Mouse (Mus musculus) limb, embryonic 14.5 days (tissue): ENCODE results near the gene Reep1. TPM values are rescaled to one million over a fixed set of nuclear protein-coding genes. Genes with fewer than 3 reads are reported as not detected.
A peak's percentile ranks its signal among the peaks of the same experiment; 100 is the strongest.

Experiments
- ATAC-seq: fragments of 200-750 bp; cut with Nextera tagmentation; 2 replicates; pipeline ENCODE4 v1.8.0; 2017; ENCODE audit warnings: low read depth, moderate number of reproducible peaks, moderate TSS enrichment; ENCODE audit not compliant: low FRiP score
- DNase-seq: peaks from one replicate; pipeline ENCODE4 v3.0.0-alpha.2; 2015; ENCODE audit warnings: low spot score
- H3K27ac ChIP-seq: fragments of 300-500 bp; sonication (generic); replicated peaks from 2 replicates; pipeline ENCODE4 v1.5.1; 2014; ENCODE audit warnings: low read depth, mild to moderate bottlenecking, low read length, moderate library complexity, mixed read lengths
- H3K27me3 ChIP-seq: fragments of 300-500 bp; sonication (generic); 2 replicates; pipeline ENCODE4 v1.6.1; 2014; ENCODE audit warnings: low read length, mixed read lengths; ENCODE audit not compliant: control insufficient read depth, insufficient read depth
- H3K36me3 ChIP-seq: fragments of 300-500 bp; sonication (generic); 2 replicates; pipeline ENCODE4 v1.6.1; 2014; ENCODE audit warnings: mild to moderate bottlenecking, low read length, moderate library complexity, mixed read lengths; ENCODE audit not compliant: control insufficient read depth, insufficient read depth
- H3K4me1 ChIP-seq: fragments of 300-500 bp; sonication (generic); 2 replicates; pipeline ENCODE4 v1.6.1; 2014; ENCODE audit warnings: antibody characterized with exemption, low read length, mixed read lengths; ENCODE audit not compliant: control insufficient read depth, insufficient read depth
- H3K4me2 ChIP-seq: fragments of 300-500 bp; sonication (generic); replicated peaks from 2 replicates; pipeline ENCODE4 v1.6.1; 2014; ENCODE audit warnings: low read depth, mild to moderate bottlenecking, low read length, moderate library complexity; ENCODE audit not compliant: severe bottlenecking
- H3K4me3 ChIP-seq: fragments of 300-500 bp; sonication (generic); replicated peaks from 2 replicates; pipeline ENCODE4 v1.5.1; 2014; ENCODE audit warnings: low read length
- H3K9ac ChIP-seq: fragments of 300-500 bp; sonication (generic); 2 replicates; pipeline ENCODE4 v1.6.1; 2014; ENCODE audit warnings: mild to moderate bottlenecking, low read depth, low read length, moderate library complexity; ENCODE audit not compliant: severe bottlenecking
- H3K9me3 ChIP-seq: fragments of 300-500 bp; sonication (generic); 2 replicates; pipeline ENCODE4 v1.6.1; 2016; ENCODE audit warnings: low read length; ENCODE audit not compliant: control insufficient read depth
- POLR2A ChIP-seq: fragments of 200-500 bp; IDR thresholded peaks from 2 replicates; pipeline ENCODE4 v1.8.0; 2012; ENCODE audit warnings: inconsistent platforms, mild to moderate bottlenecking, moderate library complexity, borderline replicate concordance; ENCODE audit not compliant: insufficient read depth, insufficient read length; ENCODE audit errors: extremely low read depth
- WGBS: fragments of 180-500 bp; shearing (Covaris S2); extraction: QIAGEN DNeasy Blood & Tissue Kit; methylation state at CpG from one replicate; pipeline ENCODE4 v1.1.7; 2014; 5-methylcytosine and 5-hydroxymethylcytosine counted together
- polyA plus RNA-seq, 2 experiments: library from polyadenylated mRNA; depleted of rRNA in 1 of 2; stranded (reverse) in 1 of 2; unstranded in 1 of 2; fragments of >200 nt; fragmentation: Nextera tagmentation in 1 of 2; extraction: Ambion mirVana in 1 of 2; gene quantifications; 2 replicates each; pipeline versions ENCODE4 v1.2.1 to v1.2.3; 2012 to 2014

The Reep1 gene
- polyA plus RNA-seq, 2 experiments: 14.9 to 15.2 TPM

- no peaks in the 10 kb centered on the region for H3K27me3 ChIP-seq
- no peak overlapping the region for H3K9ac ChIP-seq
- 84% methylated on average over 2 of the region's 2 CpGs for WGBS
- no peaks in the 10 kb centered on the region for H3K36me3 ChIP-seq
- DNase-seq (no peak), ATAC-seq (no peak)
- no peaks in the 10 kb centered on the region for H3K4me1 ChIP-seq
- H3K9me3 ChIP-seq: no peaks in the 10 kb centered on the region
- no peak overlapping the region for H3K27ac ChIP-seq
- no peak for TF ChIP-seq POLR2A
- no peak overlapping the region for H3K4me3 ChIP-seq
- no peak overlapping the region for H3K4me2 ChIP-seq
Measured at GRCm38 (mm10) chr6:71695150-71695549, 12.2 kb upstream of the Reep1 start.

- Histone ChIP-seq H3K4me3 (no peak overlapping the region), H3K27me3 (no peaks in the 10 kb centered on the region), H3K9me3 (no peaks in the 10 kb centered on the region), H3K36me3 (no peaks in the 10 kb centered on the region), H3K4me1 (no peaks in the 10 kb centered on the region), H3K9ac (no peak overlapping the region), H3K27ac (no peak overlapping the region), H3K4me2 (no peak overlapping the region)
- 32% methylated on average over 3 of the region's 3 CpGs for WGBS
- TF ChIP-seq POLR2A: no peak
- no peak for DNase-seq
- no peak for ATAC-seq
Measured at GRCm38 (mm10) chr6:71695599-71695998, 11.8 kb upstream of the Reep1 start.

- Histone ChIP-seq H3K27me3 (peaks cover 25% of the 10 kb centered on the region), H3K4me1 (peaks cover 5% of the 10 kb centered on the region; the same call in 1 of the 2 replicates), H3K4me3 (no peak overlapping the region), H3K4me2 (no peak overlapping the region), H3K9me3 (no peaks in the 10 kb centered on the region), H3K36me3 (no peaks in the 10 kb centered on the region), H3K27ac (no peak overlapping the region), H3K9ac (no peak overlapping the region)
- 80% methylated on average over 12 of the region's 12 CpGs for WGBS
- no peak for ATAC-seq
- DNase-seq: no peak
- no peak for TF ChIP-seq POLR2A
Measured at GRCm38 (mm10) chr6:71706871-71707270, 490 bp upstream of the Reep1 start.

GRCm38 (mm10) chr6:71708528-71708927 lies 1.2 kb downstream of the Reep1 start:
- H3K27ac ChIP-seq: no peak overlapping the region
- H3K27me3 ChIP-seq: peaks cover 25% of the 10 kb centered on the region
- H3K4me1 ChIP-seq: peaks cover 5% of the 10 kb centered on the region; the same call in 1 of the 2 replicates
- peak overlapping the region; percentile 59 for H3K4me3 ChIP-seq
- no peaks in the 10 kb centered on the region for H3K9me3 ChIP-seq
- no peaks in the 10 kb centered on the region for H3K36me3 ChIP-seq
- TF ChIP-seq POLR2A: no peak
- WGBS: 3% methylated on average over 3 of the region's 3 CpGs
- H3K4me2 ChIP-seq: peak overlapping the region; percentile 94
- ATAC-seq (no peak), DNase-seq (no peak)
- H3K9ac ChIP-seq: peak overlapping the region; percentile 60

GRCm38 (mm10) chr6:71710323-71710722 lies 3.0 kb downstream of the Reep1 start:
- ATAC-seq (no peak), DNase-seq (no peak)
- Histone ChIP-seq H3K9ac (no peak overlapping the region), H3K36me3 (no peaks in the 10 kb centered on the region), H3K4me3 (no peak overlapping the region), H3K9me3 (no peaks in the 10 kb centered on the region), H3K27ac (no peak overlapping the region), H3K4me2 (no peak overlapping the region), H3K4me1 (peaks cover 5% of the 10 kb centered on the region; the same call in 1 of the 2 replicates), H3K27me3 (peaks cover 25% of the 10 kb centered on the region)
- TF ChIP-seq POLR2A: no peak
- 80% methylated on average over 3 of the region's 3 CpGs for WGBS

- Histone ChIP-seq H3K9ac (no peak overlapping the region), H3K27ac (no peak overlapping the region), H3K4me2 (no peak overlapping the region), H3K36me3 (no peaks in the 10 kb centered on the region), H3K27me3 (peaks cover 25% of the 10 kb centered on the region), H3K9me3 (no peaks in the 10 kb centered on the region), H3K4me3 (no peak overlapping the region), H3K4me1 (peaks cover 11% of the 10 kb centered on the region; the same call in 1 of the 2 replicates)
- WGBS: 92% methylated on average over 5 of the region's 5 CpGs
- no peak for ATAC-seq
- no peak for DNase-seq
- no peak for TF ChIP-seq POLR2A
Measured at GRCm38 (mm10) chr6:71711201-71711600, 3.8 kb downstream of the Reep1 start.
